Mouse (Mus musculus) left cerebral cortex, adult 8-10 months (tissue): Measurements from ENCODE around the gene Wdr12. TPM values are rescaled to one million over a fixed set of nuclear protein-coding genes. Genes with fewer than 3 reads are reported as not detected.

Experiments used
- total RNA-seq, 4 experiments: library from RNA; stranded (reverse); gene quantifications; 2 replicates each; pipeline ENCODE4 v1.2.4; 2022

Gene Wdr12
- total RNA-seq, 4 experiments from 2014 or later, result 31.5 to 34.9 (median 32.4) TPM

Other genes with a start within 250 kb of the Wdr12 start
- 10 to 100 TPM; 54.9 to 60.2 (median 57.9) TPM for gene Fam117b, start 185.6 kb downstream of the Wdr12 start, total RNA-seq
- 10 to 100 TPM; 34.5 to 40.8 (median 37.5) TPM for gene Ica1l, start 55.5 kb downstream of the Wdr12 start, total RNA-seq
- 10 to 100 TPM; 22.7 to 30.4 (median 27.3) TPM for gene Carf, start 398 bp downstream of the Wdr12 start, total RNA-seq
- gene Nbeal1, start 82.0 kb upstream of the Wdr12 start, total RNA-seq, result 10 to 100 TPM; 23.3 to 28.3 (median 24.5) TPM
- 10 to 100 TPM; 11.1 to 12.7 (median 11.4) TPM for gene Cyp20a1, start 244.7 kb upstream of the Wdr12 start, total RNA-seq